Mouse (Mus musculus): ENCODE results near the gene Ralgps2. TPM values are rescaled to one million over a fixed set of nuclear protein-coding genes. Genes with fewer than 3 reads are reported as not detected.

Gene Ralgps2
- polyA plus RNA-seq, 1 experiment, result 10.3 TPM

DNA sequence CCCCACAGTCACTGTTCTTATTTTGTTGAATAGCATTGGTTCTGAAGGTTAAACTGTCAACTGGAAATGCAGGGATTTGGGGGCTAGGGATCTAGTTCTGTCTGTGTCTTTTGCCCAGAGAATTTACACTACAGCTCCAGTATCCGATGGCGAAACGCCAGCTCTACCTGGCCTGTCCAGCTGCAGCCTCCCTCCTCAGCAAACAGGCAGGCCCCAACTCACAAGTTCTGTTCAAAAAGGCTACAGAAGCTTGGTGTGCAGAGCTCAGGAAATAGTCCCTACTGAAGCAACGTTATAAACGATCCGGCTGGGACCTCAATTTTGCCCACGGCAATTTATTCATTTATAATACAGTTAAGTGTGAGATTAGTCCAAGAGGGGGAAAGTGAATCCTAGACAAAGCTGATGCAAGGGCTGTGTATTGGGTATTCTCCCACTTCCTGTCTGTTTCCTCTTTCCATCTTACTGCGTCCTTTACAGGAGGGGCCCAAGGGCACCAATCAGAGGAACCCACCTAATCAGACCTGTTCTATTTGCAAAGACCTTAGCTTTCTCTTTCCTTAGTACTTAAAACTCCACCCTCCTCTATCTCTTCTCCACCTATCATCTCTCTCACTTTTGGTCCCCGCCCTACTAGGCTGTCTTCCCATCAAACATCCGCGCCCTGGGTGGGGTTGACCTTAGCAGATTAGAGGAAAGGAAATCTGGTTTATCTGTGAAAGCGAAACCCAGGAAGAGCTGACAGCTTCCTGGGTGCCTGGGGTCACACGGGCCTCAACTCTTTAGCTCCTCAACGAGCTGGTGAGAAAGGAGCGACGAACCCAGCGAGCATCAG lies 16.7 kb upstream of the Ralgps2 start:
- no peak for DNase-seq (ENCODE audit: low read depth)

DNA sequence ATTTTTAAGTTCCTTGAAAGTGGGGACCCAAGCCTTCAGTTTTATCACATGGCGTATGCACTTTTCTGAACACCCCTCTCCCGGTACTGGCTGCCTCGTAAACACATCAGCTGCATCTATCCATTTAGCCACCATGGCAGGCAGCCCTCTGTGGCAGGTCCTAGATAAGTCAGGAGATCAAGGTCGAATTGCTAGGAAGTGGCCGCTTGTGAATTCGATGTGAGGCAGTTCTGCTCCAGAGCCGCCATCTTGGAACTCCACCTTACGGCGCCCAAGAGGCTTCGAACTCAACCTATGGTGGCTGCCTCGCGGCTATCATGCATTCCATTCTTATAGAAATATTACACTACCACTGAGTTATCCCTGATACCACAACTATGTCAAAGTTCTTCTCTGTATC lies 14.8 kb upstream of the Ralgps2 start:
- DNase-seq (ENCODE audit: low read depth), result no peak

GRCm38 (mm10) chr1:156950354-156950753 lies 10.9 kb upstream of the Ralgps2 start:
- DNase-seq (ENCODE audit: low read depth), result no peak

- no peak for DNase-seq (ENCODE audit: low read depth)
Measured at GRCm38 (mm10) chr1:156940584-156940983, 1.2 kb upstream of the Ralgps2 start.

DNA sequence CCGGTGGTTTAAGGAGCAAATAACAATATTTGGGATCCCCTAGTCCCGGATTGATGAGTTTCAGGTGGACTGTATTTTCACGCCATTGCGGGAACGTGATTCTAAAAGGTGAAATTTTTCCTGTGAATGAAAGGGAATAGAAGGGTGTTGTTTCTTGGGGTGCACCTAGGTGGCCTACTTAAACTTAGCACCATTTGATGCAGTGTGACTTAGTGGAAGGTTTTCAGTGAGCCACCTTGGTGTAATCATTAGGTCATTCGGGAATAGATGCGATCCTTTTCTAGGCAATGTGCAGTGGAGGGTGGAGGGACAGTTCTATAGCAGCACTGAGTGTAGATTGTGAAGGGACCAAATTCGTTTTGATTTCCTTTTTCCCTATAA lies 706 bp upstream of the Ralgps2 start:
- DNase-seq (ENCODE audit: low read depth), result no peak

DNA sequence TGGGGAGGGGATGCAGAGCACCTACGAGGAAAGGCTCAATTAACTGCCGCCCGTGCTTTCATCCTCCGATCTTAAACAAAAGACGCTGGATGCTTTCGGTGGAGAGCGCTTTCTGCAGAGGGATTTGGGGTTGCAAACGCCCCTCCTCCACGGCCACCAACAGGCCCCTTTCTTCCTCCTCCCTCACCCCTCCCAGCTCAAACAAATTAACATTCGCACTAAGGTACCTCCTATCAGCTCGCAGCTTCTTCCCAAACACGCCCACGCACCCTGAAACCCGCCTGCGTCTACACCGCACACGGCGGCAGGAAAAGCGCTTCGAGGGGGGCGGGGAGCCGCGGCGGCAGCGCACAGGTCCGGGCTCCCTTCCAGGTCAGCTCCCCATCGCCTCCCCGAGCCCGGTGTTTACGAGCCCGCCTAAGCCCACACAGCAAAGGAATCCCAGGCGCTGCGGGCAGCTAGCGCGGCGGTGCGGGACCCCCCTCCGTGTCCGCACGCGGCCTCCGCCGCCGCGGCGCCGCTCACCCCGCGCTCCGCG lies 652 bp downstream of the Ralgps2 start:
- no peak for DNase-seq (ENCODE audit: low read depth)

DNA sequence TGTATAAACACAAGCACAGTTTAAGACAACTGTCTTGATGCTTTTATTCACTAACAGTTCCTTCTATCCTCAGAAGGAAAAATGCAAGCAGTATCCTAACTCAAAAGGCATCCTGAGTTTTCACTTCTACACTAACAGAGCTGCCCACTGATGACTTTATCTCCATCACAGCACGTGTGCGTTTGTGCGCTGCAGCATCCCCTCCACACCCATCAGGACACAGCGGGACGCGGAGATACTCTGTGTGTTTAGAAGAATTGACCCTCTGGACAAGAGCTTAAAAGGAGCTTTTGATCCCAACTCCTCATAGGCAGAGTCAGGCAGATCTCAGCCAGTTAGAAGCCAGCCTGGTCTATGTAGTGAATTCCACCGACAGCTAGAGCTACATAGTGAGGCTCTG lies 2.0 kb downstream of the Ralgps2 start:
- DNase-seq (ENCODE audit: low read depth), result no peak

DNA sequence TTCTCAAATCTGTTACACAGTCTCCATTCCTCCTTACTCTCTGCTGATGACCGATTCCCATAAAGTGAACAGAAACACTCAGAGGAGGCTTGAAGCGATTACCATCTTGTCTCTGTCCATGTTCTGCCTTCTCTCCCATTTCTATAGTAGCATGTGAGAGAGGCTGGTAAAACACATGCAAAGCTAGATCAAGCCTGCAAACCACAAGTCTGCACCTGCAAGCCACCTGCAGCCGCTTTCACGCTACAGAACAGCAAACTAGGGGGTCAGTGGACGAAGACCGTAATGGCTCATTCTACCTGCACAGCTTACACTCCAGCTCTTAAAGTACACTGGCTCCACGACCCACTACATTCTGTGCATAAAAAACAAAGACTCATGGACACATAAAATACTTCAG lies 5.7 kb downstream of the Ralgps2 start:
- no peak for DNase-seq (ENCODE audit: low read depth)

DNA sequence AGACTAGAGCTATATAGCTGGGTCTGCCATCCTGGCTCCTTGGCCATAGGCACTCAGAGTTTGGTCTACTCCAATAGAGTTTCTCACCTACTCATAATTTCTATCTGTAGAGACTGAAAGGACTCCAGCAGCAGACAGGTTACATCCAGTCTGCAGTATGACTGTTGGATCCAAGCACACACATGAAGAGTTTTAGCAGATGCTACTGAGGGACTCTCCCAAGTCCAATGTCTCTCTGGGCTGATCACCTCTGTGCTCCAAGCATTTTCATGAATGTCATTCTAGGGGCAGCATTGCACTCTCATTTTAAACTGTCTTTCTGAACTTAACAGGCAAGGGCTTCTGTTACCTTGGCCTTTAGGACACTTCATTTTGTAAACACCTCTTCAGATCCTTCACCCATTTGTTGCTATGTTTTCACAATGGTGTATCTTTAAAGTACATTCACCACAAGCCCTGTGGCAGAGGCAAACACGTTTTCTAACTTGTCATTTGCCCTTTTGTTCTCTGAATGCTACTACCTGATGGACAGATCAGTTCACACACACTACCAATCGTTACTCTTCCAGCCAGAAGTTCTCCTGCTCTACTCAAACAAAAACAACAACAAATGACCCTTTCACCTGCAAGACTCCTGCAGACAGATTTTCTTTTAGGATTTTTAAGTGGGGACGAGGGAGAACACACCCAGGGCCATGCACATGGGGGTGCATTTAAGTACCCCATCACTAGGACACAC lies 7.2 kb downstream of the Ralgps2 start:
- DNase-seq (ENCODE audit: low read depth), result no peak

DNA sequence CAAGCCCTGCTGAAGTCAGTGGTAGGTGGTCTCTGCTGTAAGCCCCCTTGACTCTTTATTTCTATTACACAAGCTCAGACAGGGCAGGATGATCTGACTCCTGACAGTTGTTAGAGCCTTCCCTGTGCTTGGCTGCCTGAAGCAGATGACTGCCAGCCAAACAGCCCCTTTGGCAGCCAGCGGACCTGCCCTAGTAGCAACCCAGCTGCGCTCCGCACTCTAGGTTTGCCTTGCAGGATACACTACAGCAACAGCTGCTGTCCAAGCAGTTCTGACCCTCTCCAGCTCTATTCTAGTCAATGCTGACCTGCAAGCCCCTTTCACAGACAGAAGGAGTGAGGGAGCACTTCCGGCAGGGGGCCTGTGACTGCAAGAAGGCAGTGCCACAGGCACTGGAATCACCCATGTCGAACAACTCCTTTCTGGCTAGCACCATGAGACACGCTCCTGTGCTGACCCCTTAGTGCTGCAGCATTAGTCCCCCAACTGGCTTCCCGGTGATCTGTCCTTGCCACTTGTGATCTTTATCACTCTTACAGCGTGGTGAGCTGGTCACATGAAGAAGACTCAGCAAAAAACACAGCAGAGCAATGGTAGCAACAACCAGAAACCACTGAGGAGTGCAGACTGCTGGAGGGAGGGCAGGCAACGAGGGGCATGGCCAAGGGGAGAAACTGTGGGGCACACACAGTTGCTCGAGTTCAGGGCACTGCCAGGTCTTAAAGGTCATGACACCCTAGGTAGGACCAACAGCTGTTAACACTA lies 8.1 kb downstream of the Ralgps2 start:
- no peak for DNase-seq (ENCODE audit: low read depth)

- DNase-seq (ENCODE audit: low read depth), result no peak
Measured at GRCm38 (mm10) chr1:156930263-156930662, 9.2 kb downstream of the Ralgps2 start.

GRCm38 (mm10) chr1:156928255-156928654 lies 11.2 kb downstream of the Ralgps2 start:
- DNase-seq (ENCODE audit: low read depth), result no peak

GRCm38 (mm10) chr1:156923511-156923910 lies 15.9 kb downstream of the Ralgps2 start:
- no peak for DNase-seq (ENCODE audit: low read depth)

DNA sequence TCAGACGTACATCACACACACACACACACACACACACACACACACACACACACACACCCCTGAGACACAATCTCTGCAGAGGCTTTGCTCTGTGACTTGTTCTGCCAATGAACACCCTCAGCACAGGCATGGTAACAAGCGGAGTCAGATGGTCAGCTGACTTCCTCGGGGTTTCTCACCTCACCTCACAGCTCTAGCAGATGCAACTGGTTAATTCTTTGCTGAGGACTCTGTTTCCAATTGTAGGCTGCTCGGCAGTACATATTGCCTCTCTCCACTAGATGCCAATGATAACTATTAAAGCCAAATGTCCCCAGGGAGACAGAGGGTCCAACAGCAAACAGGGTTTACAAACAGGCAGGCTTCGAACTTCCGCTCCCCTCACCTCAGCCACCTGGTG lies 16.5 kb downstream of the Ralgps2 start:
- DNase-seq (ENCODE audit: low read depth), result no peak

GRCm38 (mm10) chr1:156921290-156921994 lies 18.0 kb downstream of the Ralgps2 start:
- no peak for DNase-seq (ENCODE audit: low read depth)

GRCm38 (mm10) chr1:156917460-156917859 lies 22.0 kb downstream of the Ralgps2 start:
- no peak for DNase-seq (ENCODE audit: low read depth)

DNA sequence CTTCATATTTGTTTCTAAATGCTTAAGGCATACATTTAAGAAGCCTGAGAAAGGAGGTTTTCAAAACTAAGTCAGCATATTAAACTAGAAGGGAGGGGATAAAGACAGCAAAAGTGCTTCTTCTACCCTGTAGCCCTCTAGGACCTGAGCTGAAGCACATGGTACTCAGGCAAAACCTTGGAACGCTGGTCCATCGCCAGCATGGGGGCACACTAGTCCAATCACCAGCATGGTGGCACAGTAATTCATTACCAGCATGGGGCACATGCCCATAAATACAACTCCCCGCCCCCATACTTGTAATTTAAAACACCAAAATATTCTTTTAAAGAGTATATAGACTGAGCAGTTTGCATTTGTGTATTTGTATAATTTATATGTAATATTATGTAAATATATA lies 23.1 kb downstream of the Ralgps2 start:
- no peak for DNase-seq (ENCODE audit: low read depth)

GRCm38 (mm10) chr1:156914942-156915341 lies 24.5 kb downstream of the Ralgps2 start:
- DNase-seq (ENCODE audit: low read depth), result no peak

GRCm38 (mm10) chr1:156913190-156913589 lies 26.2 kb downstream of the Ralgps2 start:
- DNase-seq (ENCODE audit: low read depth), result no peak

DNA sequence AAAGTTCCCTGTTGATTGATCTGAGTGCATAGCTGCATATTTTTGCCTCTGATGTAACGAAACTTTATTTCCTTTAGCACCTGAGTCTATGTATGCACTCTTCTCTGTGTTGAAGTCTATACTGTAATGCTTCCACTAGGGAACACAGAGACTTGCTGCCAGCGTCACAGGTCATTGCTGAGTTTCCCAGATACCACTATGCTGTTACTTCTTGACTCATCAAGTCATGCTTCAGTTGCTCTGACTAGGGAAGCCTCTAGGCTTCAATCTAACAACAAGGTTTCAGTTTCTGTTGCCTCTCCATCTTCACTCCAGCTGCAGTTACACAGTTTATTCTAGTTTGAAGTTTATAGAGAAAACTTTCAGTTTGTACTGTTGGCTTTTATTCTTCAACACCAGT lies 28.5 kb downstream of the Ralgps2 start:
- no peak for DNase-seq (ENCODE audit: low read depth)

DNA sequence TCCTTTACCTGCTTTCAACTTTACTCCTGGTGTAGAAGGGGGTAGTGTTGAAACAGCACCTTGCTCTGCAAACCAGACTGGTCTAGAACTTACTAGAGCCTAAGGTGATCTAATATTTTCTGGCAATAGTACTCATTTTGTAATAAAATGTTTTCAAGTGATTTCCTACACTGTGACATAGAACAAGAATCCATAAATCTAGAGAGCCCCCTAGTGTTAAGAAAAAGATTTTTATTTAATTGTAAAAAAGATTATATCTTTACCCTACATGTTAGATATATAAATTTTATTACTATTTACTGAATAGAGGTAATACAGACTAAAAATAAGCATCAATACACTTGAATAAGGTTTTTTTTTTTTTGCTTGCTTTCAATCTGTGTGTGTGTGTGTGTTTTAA lies 29.6 kb downstream of the Ralgps2 start:
- DNase-seq (ENCODE audit: low read depth), result no peak

- DNase-seq (ENCODE audit: low read depth), result no peak
Measured at GRCm38 (mm10) chr1:156909265-156909664, 30.2 kb downstream of the Ralgps2 start.

All from gonadal fat pad, adult 2 months (tissue).